Mouse (Mus musculus) neural tube, embryonic 14.5 days (tissue): ENCODE results near the gene Fndc5. TPM values are rescaled to one million over a fixed set of nuclear protein-coding genes. Genes with fewer than 3 reads are reported as not detected.

Experiments used
- ATAC-seq: fragments of 200-750 bp; cut with Nextera tagmentation; 2 replicates; pipeline ENCODE4 v1.8.0; 2017; ENCODE audit warnings: low read depth, mild to moderate bottlenecking, moderate TSS enrichment, moderate library complexity
- H3K27ac ChIP-seq: fragments of 300-500 bp; sonication (generic); 2 replicates; pipeline ENCODE4 v1.5.1; 2014; ENCODE audit warnings: low read depth, mild to moderate bottlenecking, control low read depth, low read length, moderate library complexity, mixed read lengths
- H3K27me3 ChIP-seq: fragments of 300-500 bp; sonication (generic); 2 replicates; pipeline ENCODE4 v1.6.1; 2014; ENCODE audit warnings: low read length; ENCODE audit not compliant: control insufficient read depth, insufficient read depth
- H3K36me3 ChIP-seq: fragments of 300-500 bp; sonication (generic); 2 replicates; pipeline ENCODE4 v1.6.1; 2014; ENCODE audit warnings: low read length, mixed read lengths; ENCODE audit not compliant: control insufficient read depth, insufficient read depth
- H3K4me1 ChIP-seq: fragments of 300-500 bp; sonication (generic); 2 replicates; pipeline ENCODE4 v1.6.1; 2014; ENCODE audit warnings: low read length; ENCODE audit not compliant: control insufficient read depth, insufficient read depth
- H3K4me2 ChIP-seq: fragments of 300-500 bp; sonication (generic); 2 replicates; pipeline ENCODE4 v1.6.1; 2014; ENCODE audit warnings: mild to moderate bottlenecking, low read depth, low read length, control low read depth
- H3K4me3 ChIP-seq: fragments of 300-500 bp; sonication (generic); 2 replicates; pipeline ENCODE4 v1.5.1; 2014; ENCODE audit warnings: low read depth, low read length, control low read depth, mixed read lengths
- H3K9ac ChIP-seq: fragments of 300-500 bp; sonication (generic); replicated peaks from 2 replicates; pipeline ENCODE4 v1.6.1; 2014; ENCODE audit warnings: low read depth, mild to moderate bottlenecking, control low read depth, low read length, mixed read lengths
- H3K9me3 ChIP-seq: fragments of 300-500 bp; sonication (generic); 2 replicates; pipeline ENCODE4 v1.6.1; 2016; ENCODE audit warnings: low read length; ENCODE audit not compliant: control insufficient read depth
- WGBS: fragments of 180-500 bp; shearing (Covaris S2); extraction: QIAGEN DNeasy Blood & Tissue Kit; methylation state at CpG from one replicate; pipeline ENCODE4 v1.1.7; 2014; 5-methylcytosine and 5-hydroxymethylcytosine counted together
- polyA plus RNA-seq: library from polyadenylated mRNA; unstranded; fragments of >200 nt; fragmentation: Nextera tagmentation; extraction: Ambion mirVana; gene quantifications from 2 replicates; pipeline ENCODE4 v1.2.1, GENCODE M21; 2014

Gene Fndc5
- polyA plus RNA-seq, 1 experiment from 2014 or later: 32.4 TPM

- no peak overlapping the region for H3K27ac ChIP-seq
- ATAC-seq: no peak
- no peak overlapping the region for H3K4me2 ChIP-seq
- H3K36me3 ChIP-seq: peaks cover 8% of the 10 kb centered on the region; the same call in 1 of the 2 replicates
- no peaks in the 10 kb centered on the region for H3K9me3 ChIP-seq
- no peak overlapping the region for H3K4me3 ChIP-seq
- H3K27me3 ChIP-seq: no peaks in the 10 kb centered on the region
- 0 out of 2 replicates have a peak, but pooled peaks cover 9% of the 10 kb centered on the region for H3K4me1 ChIP-seq
- whole genome bisulfite sequencing: 35% methylated on average over 1 of the region's 1 CpGs
- no peak overlapping the region for H3K9ac ChIP-seq
Measured at GRCm38 (mm10) chr4:129149321-129149720, 12.5 kb downstream of the Fndc5 start.

GRCm38 (mm10) chr4:129151276-129151811 lies 14.5 kb downstream of the Fndc5 start:
- Histone ChIP-seq H3K4me1 (no peaks in the 10 kb centered on the region), H3K9me3 (no peaks in the 10 kb centered on the region), H3K36me3 (peaks cover 8% of the 10 kb centered on the region; the same call in 1 of the 2 replicates), H3K27me3 (no peaks in the 10 kb centered on the region), H3K4me3 (no peak overlapping the region), H3K27ac (no peak overlapping the region), H3K4me2 (no peak overlapping the region), H3K9ac (no peak overlapping the region)
- WGBS: 36% methylated on average over 4 of the region's 4 CpGs
- ATAC-seq: peak; percentile 63

- no peak overlapping the region for H3K9ac ChIP-seq
- no peak overlapping the region for H3K27ac ChIP-seq
- H3K4me2 ChIP-seq: no peak overlapping the region
- H3K9me3 ChIP-seq: no peaks in the 10 kb centered on the region
- no peak for ATAC-seq
- H3K36me3 ChIP-seq: peaks cover 7% of the 10 kb centered on the region; the same call in 1 of the 2 replicates
- 94% methylated on average over 5 of the region's 5 CpGs for WGBS
- H3K4me3 ChIP-seq: no peak overlapping the region
- no peaks in the 10 kb centered on the region for H3K27me3 ChIP-seq
- no peaks in the 10 kb centered on the region for H3K4me1 ChIP-seq
Measured at GRCm38 (mm10) chr4:129157541-129157940, 20.7 kb downstream of the Fndc5 start.

- no peak for ATAC-seq
- Histone ChIP-seq H3K27ac (no peak overlapping the region), H3K9me3 (no peaks in the 10 kb centered on the region), H3K27me3 (no peaks in the 10 kb centered on the region), H3K4me3 (no peak overlapping the region), H3K4me2 (no peak overlapping the region), H3K36me3 (peaks cover 7% of the 10 kb centered on the region; the same call in 1 of the 2 replicates), H3K9ac (no peak overlapping the region), H3K4me1 (no peaks in the 10 kb centered on the region)
- WGBS: 71% methylated on average over 3 of the region's 3 CpGs
Measured at GRCm38 (mm10) chr4:129158549-129158948, 21.8 kb downstream of the Fndc5 start.

- H3K4me1 ChIP-seq: no peaks in the 10 kb centered on the region
- no peak overlapping the region for H3K9ac ChIP-seq
- WGBS: 88% methylated on average over 1 of the region's 1 CpGs
- no peaks in the 10 kb centered on the region for H3K27me3 ChIP-seq
- no peak for ATAC-seq
- no peak overlapping the region for H3K4me2 ChIP-seq
- H3K4me3 ChIP-seq: no peak overlapping the region
- peaks cover 13% of the 10 kb centered on the region; the same call in 1 of the 2 replicates for H3K36me3 ChIP-seq
- no peaks in the 10 kb centered on the region for H3K9me3 ChIP-seq
- H3K27ac ChIP-seq: no peak overlapping the region
Measured at GRCm38 (mm10) chr4:129161076-129161475, 24.3 kb downstream of the Fndc5 start.

- Histone ChIP-seq H3K4me1 (no peaks in the 10 kb centered on the region), H3K4me2 (no peak overlapping the region), H3K27ac (no peak overlapping the region), H3K9ac (no peak overlapping the region), H3K9me3 (no peaks in the 10 kb centered on the region), H3K27me3 (no peaks in the 10 kb centered on the region), H3K4me3 (no peak overlapping the region), H3K36me3 (peaks cover 13% of the 10 kb centered on the region; the same call in 1 of the 2 replicates)
- no peak for ATAC-seq
- 73% methylated on average over 4 of the region's 4 CpGs for WGBS
Measured at GRCm38 (mm10) chr4:129161581-129162255, 24.9 kb downstream of the Fndc5 start.

GRCm38 (mm10) chr4:129172529-129172928 lies 35.7 kb downstream of the Fndc5 start:
- Histone ChIP-seq H3K36me3 (peaks cover 11% of the 10 kb centered on the region; the same call in 1 of the 2 replicates), H3K4me1 (no peaks in the 10 kb centered on the region), H3K4me2 (no peak overlapping the region), H3K27ac (no peak overlapping the region), H3K4me3 (no peak overlapping the region), H3K9me3 (no peaks in the 10 kb centered on the region), H3K9ac (no peak overlapping the region), H3K27me3 (no peaks in the 10 kb centered on the region)
- ATAC-seq: no peak
- 71% methylated on average over 1 of the region's 1 CpGs for WGBS

- Histone ChIP-seq H3K4me3 (no peak overlapping the region), H3K9me3 (no peaks in the 10 kb centered on the region), H3K4me2 (no peak overlapping the region), H3K27me3 (no peaks in the 10 kb centered on the region), H3K27ac (no peak overlapping the region), H3K9ac (no peak overlapping the region), H3K36me3 (peaks cover 24% of the 10 kb centered on the region), H3K4me1 (no peaks in the 10 kb centered on the region)
- no peak for ATAC-seq
- 54% methylated on average over 1 of the region's 1 CpGs for WGBS
Measured at GRCm38 (mm10) chr4:129179560-129179959, 42.8 kb downstream of the Fndc5 start.

GRCm38 (mm10) chr4:129188041-129188659 lies 51.4 kb downstream of the Fndc5 start:
- H3K4me1 ChIP-seq: peaks cover 10% of the 10 kb centered on the region
- peak overlapping the region; percentile 65 for H3K4me3 ChIP-seq
- H3K27me3 ChIP-seq: 0 out of 2 replicates have a peak, but pooled peaks cover 2% of the 10 kb centered on the region
- H3K36me3 ChIP-seq: no peaks in the 10 kb centered on the region
- ATAC-seq: no peak
- no peaks in the 10 kb centered on the region for H3K9me3 ChIP-seq
- peak overlapping the region; percentile 90; the same call in 1 of the 2 replicates for H3K27ac ChIP-seq
- 41% methylated on average over 5 of the region's 5 CpGs for WGBS
- H3K4me2 ChIP-seq: peak overlapping the region; percentile 51
- H3K9ac ChIP-seq: no peak overlapping the region; the same call in 1 of the 2 replicates
